Mouse (Mus musculus): Measurements from ENCODE around the gene Pan2.
"Not testable (repeated sequence)": the region's sequence is repeated elsewhere in the genome, so short reads cannot be mapped to it uniquely, and the experiment has no call there.

Gene Pan2

GRCm38 (mm10) chr10:128282886-128283450, 20.2 kb upstream of the Pan2 start:
- DNase-seq (ENCODE audit: extremely low spot score, low read depth, low spot score) = no peak

- DNase-seq (ENCODE audit: extremely low spot score, low read depth, low spot score) = peak; percentile 42
Measured at GRCm38 (mm10) chr10:128283604-128284579, 19.2 kb upstream of the Pan2 start.

GRCm38 (mm10) chr10:128290594-128290993, 12.5 kb upstream of the Pan2 start:
- not testable (repeated sequence) for DNase-seq (ENCODE audit: extremely low spot score, low read depth, low spot score)

- no peak for DNase-seq (ENCODE audit: extremely low spot score, low read depth, low spot score)
Measured at GRCm38 (mm10) chr10:128296370-128297090, 6.6 kb upstream of the Pan2 start.

GRCm38 (mm10) chr10:128297221-128297620, 5.9 kb upstream of the Pan2 start:
- no peak for DNase-seq (ENCODE audit: extremely low spot score, low read depth, low spot score)

GRCm38 (mm10) chr10:128297622-128298021, 5.5 kb upstream of the Pan2 start:
- DNase-seq (ENCODE audit: extremely low spot score, low read depth, low spot score) = no peak

GRCm38 (mm10) chr10:128298243-128298642, 4.9 kb upstream of the Pan2 start:
- no peak for DNase-seq (ENCODE audit: extremely low spot score, low read depth, low spot score)

GRCm38 (mm10) chr10:128298702-128299171, 4.4 kb upstream of the Pan2 start, which contains the start of gene Il23a:
Gene Il23a (minus strand): TSS chr10:128298752.
- no peak for DNase-seq (ENCODE audit: extremely low spot score, low read depth, low spot score)

- DNase-seq (ENCODE audit: extremely low spot score, low read depth, low spot score) = no peak
Measured at GRCm38 (mm10) chr10:128302357-128302756, 778 bp upstream of the Pan2 start.

- DNase-seq (ENCODE audit: extremely low spot score, low read depth, low spot score) = no peak
Measured at GRCm38 (mm10) chr10:128302785-128303125, 380 bp upstream of the Pan2 start.

- DNase-seq (ENCODE audit: extremely low spot score, low read depth, low spot score) = no peak
Measured at GRCm38 (mm10) chr10:128309654-128310053, 6.5 kb downstream of the Pan2 start.

GRCm38 (mm10) chr10:128310177-128310576, 7.0 kb downstream of the Pan2 start:
- DNase-seq (ENCODE audit: extremely low spot score, low read depth, low spot score) = no peak

- no peak for DNase-seq (ENCODE audit: extremely low spot score, low read depth, low spot score)
Measured at GRCm38 (mm10) chr10:128310902-128311301, 7.8 kb downstream of the Pan2 start.

GRCm38 (mm10) chr10:128315578-128315977, 12.4 kb downstream of the Pan2 start:
- DNase-seq (ENCODE audit: extremely low spot score, low read depth, low spot score) = no peak

- DNase-seq (ENCODE audit: extremely low spot score, low read depth, low spot score) = no peak
Measured at GRCm38 (mm10) chr10:128321641-128322040, 18.5 kb downstream of the Pan2 start.

GRCm38 (mm10) chr10:128322141-128323108, 19.3 kb downstream of the Pan2 start, which contains the start of gene Cnpy2:
Gene Cnpy2 (plus strand): TSS chr10:128322459.
- DNase-seq (ENCODE audit: extremely low spot score, low read depth, low spot score) = peak; percentile 95

- DNase-seq (ENCODE audit: extremely low spot score, low read depth, low spot score) = no peak
Measured at GRCm38 (mm10) chr10:128323516-128323915, 20.4 kb downstream of the Pan2 start.

- no peak for DNase-seq (ENCODE audit: extremely low spot score, low read depth, low spot score)
Measured at GRCm38 (mm10) chr10:128326825-128327224, 23.7 kb downstream of the Pan2 start.

GRCm38 (mm10) chr10:128327610-128328009, 24.5 kb downstream of the Pan2 start:
- DNase-seq (ENCODE audit: extremely low spot score, low read depth, low spot score) = no peak
